Mouse (Mus musculus): Measurements from ENCODE around the gene Gm10130.
"Not testable (repeated sequence)": the region's sequence is repeated elsewhere in the genome, so short reads cannot be mapped to it uniquely, and the experiment has no call there.

DNA sequence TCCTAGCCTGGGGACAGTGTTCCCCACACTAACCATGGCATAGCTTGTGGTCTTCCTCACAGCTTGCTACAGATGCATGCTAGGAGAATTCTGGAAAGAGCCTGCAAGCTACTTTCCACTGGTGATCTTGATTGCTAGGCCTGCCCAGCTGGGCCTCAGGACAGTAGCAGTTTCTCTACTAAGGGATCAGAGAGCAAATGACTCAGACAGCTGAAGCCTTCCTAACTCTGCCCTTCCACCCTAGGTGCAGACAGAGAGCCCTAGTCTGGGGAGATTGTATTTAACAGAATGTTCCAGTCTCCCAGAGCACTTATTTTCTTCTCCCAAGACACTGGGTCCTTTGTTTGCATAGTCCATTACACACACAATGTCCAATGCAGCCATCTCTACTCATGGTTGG is 33.6 kb downstream of the Gm10130 start:
- not testable (repeated sequence) for TF ChIP-seq EP300, CTCF (IDR thresholded peaks at IDR 0.05)

Measured in lung, postnatal 0 days (tissue).